Mouse (Mus musculus) heart, embryonic 15.5 days (tissue): ENCODE measurements around the gene Ezh1. TPM values are rescaled to one million over a fixed set of nuclear protein-coding genes. Genes with fewer than 3 reads are reported as not detected.

Source experiments
- ATAC-seq: fragments of 200-750 bp; cut with Nextera tagmentation; replicated peaks from 2 replicates; pipeline ENCODE4 v1.8.0; 2017; ENCODE audit warnings: low read depth, moderate TSS enrichment; ENCODE audit not compliant: insufficient number of reproducible peaks, insufficient read depth, low FRiP score
- H3K27ac ChIP-seq: fragments of 300-500 bp; sonication (generic); 2 replicates; pipeline ENCODE4 v1.5.1; 2015; ENCODE audit warnings: mild to moderate bottlenecking, inconsistent platforms
- H3K27me3 ChIP-seq: fragments of 300-500 bp; sonication (generic); 2 replicates; pipeline ENCODE4 v1.6.1; 2015; ENCODE audit warnings: inconsistent platforms
- H3K36me3 ChIP-seq: fragments of 300-500 bp; sonication (generic); 2 replicates; pipeline ENCODE4 v1.6.1; 2015; ENCODE audit warnings: mild to moderate bottlenecking, inconsistent platforms
- H3K4me1 ChIP-seq: fragments of 300-500 bp; sonication (generic); replicated peaks from 2 replicates; pipeline ENCODE4 v1.6.1; 2015; ENCODE audit warnings: inconsistent platforms
- H3K4me2 ChIP-seq: fragments of 300-500 bp; sonication (generic); 2 replicates; pipeline ENCODE4 v1.6.1; 2015; ENCODE audit warnings: inconsistent platforms, mild to moderate bottlenecking, moderate library complexity
- H3K4me3 ChIP-seq: fragments of 300-500 bp; sonication (generic); 2 replicates; pipeline ENCODE4 v1.5.1; 2015; ENCODE audit warnings: mild to moderate bottlenecking, inconsistent platforms
- H3K9ac ChIP-seq: fragments of 300-500 bp; sonication (generic); 2 replicates; pipeline ENCODE4 v1.6.1; 2015; ENCODE audit warnings: mild to moderate bottlenecking, inconsistent platforms
- H3K9me3 ChIP-seq: fragments of 300-500 bp; sonication (generic); replicated peaks from 2 replicates; pipeline ENCODE4 v1.6.1; 2016; ENCODE audit warnings: inconsistent platforms
- WGBS: fragments of 180-500 bp; shearing (Covaris S2); methylation state at CpG from one replicate; pipeline ENCODE4 v1.1.7; 2015; ENCODE audit warnings: mixed read lengths; 5-methylcytosine and 5-hydroxymethylcytosine counted together
- polyA plus RNA-seq: library from polyadenylated mRNA; unstranded; fragments of >200 nt; fragmentation: Nextera tagmentation; extraction: Ambion mirVana; gene quantifications from 2 replicates; pipeline ENCODE4 v1.2.1, GENCODE M21; 2015

Gene Ezh1
- polyA plus RNA-seq, 1 experiment from 2014 or later = 13.3 TPM

DNA sequence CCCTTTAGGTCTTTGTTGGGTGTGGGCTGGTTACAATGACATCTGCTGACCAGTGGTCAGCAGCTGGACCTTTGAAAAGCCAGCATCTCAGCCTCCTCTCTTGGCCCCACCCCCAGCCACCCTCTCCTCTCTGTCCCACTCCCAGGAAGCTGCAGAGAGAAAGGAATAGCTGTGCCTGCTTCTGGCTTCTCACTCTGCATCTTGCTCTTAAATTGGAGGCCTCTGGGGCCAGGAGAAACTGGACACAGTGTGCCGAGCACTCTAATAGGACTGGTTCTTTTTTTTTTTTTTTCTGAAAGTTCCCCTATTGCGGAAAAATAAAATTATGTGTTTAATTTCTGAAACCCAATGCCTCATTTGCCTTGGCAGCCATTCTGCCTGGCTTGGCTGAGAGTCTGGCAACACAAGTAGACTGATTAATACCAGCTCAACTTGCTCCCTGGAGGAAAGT is 3.8 kb upstream of the Ezh1 start:
- H3K9ac ChIP-seq = no peak overlapping the region

DNA sequence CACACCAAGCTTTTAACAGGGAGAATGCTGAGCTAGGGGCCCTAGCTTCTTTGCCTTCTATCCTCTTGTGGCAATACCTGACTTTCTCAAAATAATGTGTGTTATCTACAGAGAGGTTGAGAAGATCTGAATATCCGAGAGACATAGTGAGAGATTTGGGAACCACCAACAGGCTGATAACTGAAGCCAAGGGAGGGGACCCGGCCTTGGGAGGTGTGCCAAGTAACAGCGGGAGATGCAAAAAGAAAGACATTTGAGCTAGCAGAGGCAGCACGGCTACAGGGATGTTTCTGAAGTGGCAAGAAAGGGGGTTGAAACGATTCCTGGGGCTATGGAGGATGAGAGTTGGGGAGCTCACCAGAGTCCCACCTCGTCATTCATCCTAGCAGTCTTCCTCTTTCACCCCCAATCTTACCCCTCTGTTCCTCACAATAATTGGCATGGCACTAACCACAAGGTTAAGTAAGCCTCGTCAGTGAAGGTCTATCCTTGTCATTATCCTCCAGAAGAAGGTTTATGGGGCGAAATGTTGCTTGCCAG is 3.2 kb upstream of the Ezh1 start:
- peak overlapping the region; percentile 92 for H3K27ac ChIP-seq

More for the DNA sequence above, 3.8 kb upstream of the Ezh1 start:
- Histone ChIP-seq H3K4me3 (no peak overlapping the region), H3K27ac (peak overlapping the region; percentile 92), H3K4me1 (peaks cover 25% of the 10 kb centered on the region), H3K4me2 (no peak overlapping the region), H3K27me3 (0 out of 2 replicates have a peak, but pooled peaks cover 3% of the 10 kb centered on the region), H3K9me3 (no peaks in the 10 kb centered on the region), H3K36me3 (no peaks in the 10 kb centered on the region)
- ATAC-seq = no peak
- WGBS = 43% methylated on average over 2 of the region's 2 CpGs

DNA sequence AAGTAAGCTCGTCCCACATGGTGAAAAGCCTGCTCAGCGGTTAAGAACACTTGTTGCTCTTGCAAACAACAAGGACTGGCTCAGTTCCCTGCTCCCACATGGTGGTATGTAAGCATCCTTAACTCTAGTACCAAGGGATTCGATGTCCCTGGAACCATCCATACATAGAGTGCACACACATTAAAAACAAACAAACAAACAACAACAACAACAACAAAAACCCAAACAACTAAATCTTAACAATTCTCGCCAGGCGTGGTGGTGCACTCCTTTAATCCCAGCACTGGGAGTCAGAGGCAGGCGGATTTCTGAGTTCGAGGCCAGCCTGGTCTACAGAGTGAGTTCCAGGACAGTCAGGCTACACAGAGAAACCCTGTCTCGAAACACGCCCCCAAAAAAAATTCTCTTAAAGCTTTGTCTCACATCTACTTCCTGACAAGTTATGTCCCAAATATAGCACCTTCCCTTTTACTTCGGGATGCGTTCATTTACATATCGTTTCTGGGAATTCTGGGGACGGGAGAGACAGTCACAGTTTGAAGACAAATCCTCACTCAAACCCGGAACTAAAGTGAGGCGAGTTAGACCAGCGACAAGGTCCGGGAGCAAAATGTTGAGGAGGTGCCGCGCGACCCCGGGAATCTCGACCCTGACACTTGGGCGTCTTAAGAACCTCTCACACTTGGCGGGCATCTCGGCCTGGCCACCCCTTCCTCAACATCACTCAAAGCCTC is 765 bp downstream of the Ezh1 start:
- Histone ChIP-seq H3K36me3 (no peaks in the 10 kb centered on the region), H3K9me3 (no peaks in the 10 kb centered on the region), H3K4me2 (peak overlapping the region; percentile 86), H3K27me3 (no peaks in the 10 kb centered on the region), H3K4me1 (peaks cover 17% of the 10 kb centered on the region), H3K4me3 (peak overlapping the region; percentile 90), H3K9ac (peak overlapping the region; percentile 85), H3K27ac (peak overlapping the region; percentile 80)
- no peak for ATAC-seq
- 18% methylated on average over 25 of the region's 25 CpGs for WGBS

More for the DNA sequence above, 3.2 kb upstream of the Ezh1 start:
- Histone ChIP-seq H3K27me3 (0 out of 2 replicates have a peak, but pooled peaks cover 3% of the 10 kb centered on the region), H3K4me2 (no peak overlapping the region), H3K36me3 (no peaks in the 10 kb centered on the region), H3K9me3 (no peaks in the 10 kb centered on the region), H3K4me3 (no peak overlapping the region), H3K4me1 (peaks cover 25% of the 10 kb centered on the region), H3K9ac (no peak overlapping the region)
- no peak for ATAC-seq
- WGBS = 20% methylated on average over 8 of the region's 8 CpGs

DNA sequence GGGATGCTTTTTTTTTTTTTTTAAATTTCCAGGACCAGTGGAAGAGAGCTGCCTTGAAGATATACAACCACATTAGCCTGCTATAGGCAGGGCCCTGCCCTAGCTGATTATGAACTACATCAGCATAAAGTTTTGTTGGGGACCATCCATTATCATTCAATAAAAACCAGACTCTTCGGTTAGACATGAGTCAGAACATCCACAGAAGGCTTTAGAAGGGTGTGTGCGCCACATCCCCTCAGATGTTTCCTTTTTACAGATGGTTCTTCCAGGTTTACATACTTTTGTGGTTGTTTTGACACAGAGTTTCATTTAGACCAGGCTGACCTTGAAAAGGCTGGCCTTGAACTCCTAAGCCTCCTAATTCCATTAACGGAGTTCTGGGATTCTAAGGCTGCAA is 1.9 kb downstream of the Ezh1 start:
- Histone ChIP-seq H3K4me3 (no peak overlapping the region), H3K4me2 (no peak overlapping the region), H3K4me1 (peaks cover 13% of the 10 kb centered on the region), H3K36me3 (no peaks in the 10 kb centered on the region), H3K9ac (no peak overlapping the region), H3K27me3 (no peaks in the 10 kb centered on the region), H3K9me3 (no peaks in the 10 kb centered on the region), H3K27ac (0 out of 2 replicates have a peak overlapping the region, but pooled peaks have one; percentile 4)
- 77% methylated on average over 3 of the region's 3 CpGs for whole genome bisulfite sequencing
- no peak for ATAC-seq

DNA sequence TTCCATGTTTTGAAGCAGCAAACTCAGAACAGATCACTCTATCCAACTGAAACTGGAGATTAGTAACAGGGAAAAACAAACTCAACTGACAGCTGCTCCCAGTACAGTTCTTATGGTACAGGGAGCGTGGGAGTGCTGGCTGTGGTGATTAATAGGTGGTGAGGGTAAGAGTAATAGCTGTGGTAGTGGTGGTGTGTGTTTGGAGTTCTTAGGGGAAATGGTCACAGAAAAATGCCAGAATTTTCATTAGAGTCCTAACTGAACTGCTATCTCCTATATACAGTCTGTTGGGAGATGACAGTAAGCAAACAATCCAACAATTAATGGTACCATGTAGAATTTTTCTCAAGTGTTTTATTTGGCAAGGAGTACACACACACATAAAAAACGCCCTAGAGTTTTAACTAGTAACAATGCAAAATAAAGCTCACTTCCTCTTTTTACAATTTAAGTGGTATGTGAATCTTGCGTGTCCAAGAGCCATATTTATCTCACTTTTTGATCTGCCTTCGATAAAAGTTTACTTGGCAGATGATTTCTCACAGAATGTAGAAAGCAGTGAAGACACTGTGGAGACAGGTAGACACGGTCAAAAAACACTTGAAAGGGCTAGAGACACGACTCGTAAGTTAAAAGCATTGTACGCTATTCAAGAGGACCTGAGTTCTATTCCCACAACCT is 4.8 kb downstream of the Ezh1 start:
- no peaks in the 10 kb centered on the region for H3K9me3 ChIP-seq
- ATAC-seq = no peak
- H3K4me2 ChIP-seq = no peak overlapping the region
- no peaks in the 10 kb centered on the region for H3K27me3 ChIP-seq
- peak overlapping the region; percentile 50 for H3K27ac ChIP-seq
- peaks cover 15% of the 10 kb centered on the region for H3K36me3 ChIP-seq
- H3K4me3 ChIP-seq = no peak overlapping the region
- H3K9ac ChIP-seq = no peak overlapping the region
- WGBS = 74% methylated on average over 8 of the region's 8 CpGs
- H3K4me1 ChIP-seq = peaks cover 12% of the 10 kb centered on the region

DNA sequence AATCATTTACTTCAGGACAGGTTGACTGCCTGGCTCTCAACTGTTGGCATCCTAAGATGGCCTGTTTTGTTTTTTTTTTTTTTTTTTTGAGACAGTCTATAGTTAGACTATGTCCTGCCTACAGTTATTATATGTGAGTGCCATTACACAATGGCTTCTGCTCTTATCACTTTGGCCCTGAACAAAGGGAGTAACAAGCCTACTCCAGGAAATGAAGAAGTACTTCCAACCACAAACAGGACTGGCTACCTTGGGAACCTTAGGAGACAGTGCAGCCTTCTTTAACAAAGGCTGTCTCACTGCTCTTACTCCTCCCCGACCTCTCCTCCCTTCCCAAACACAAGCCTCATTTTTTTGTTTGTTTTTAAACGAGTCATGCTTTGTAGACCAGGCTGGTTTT is 5.4 kb downstream of the Ezh1 start:
- no peaks in the 10 kb centered on the region for H3K9me3 ChIP-seq
- peaks cover 16% of the 10 kb centered on the region for H3K36me3 ChIP-seq
- H3K27ac ChIP-seq = peak overlapping the region; percentile 50
- no peak overlapping the region for H3K4me2 ChIP-seq
- WGBS = 45% methylated on average over 2 of the region's 2 CpGs
- no peak overlapping the region for H3K4me3 ChIP-seq
- H3K27me3 ChIP-seq = no peaks in the 10 kb centered on the region
- H3K4me1 ChIP-seq = peaks cover 11% of the 10 kb centered on the region
- no peak for ATAC-seq
- H3K9ac ChIP-seq = no peak overlapping the region

DNA sequence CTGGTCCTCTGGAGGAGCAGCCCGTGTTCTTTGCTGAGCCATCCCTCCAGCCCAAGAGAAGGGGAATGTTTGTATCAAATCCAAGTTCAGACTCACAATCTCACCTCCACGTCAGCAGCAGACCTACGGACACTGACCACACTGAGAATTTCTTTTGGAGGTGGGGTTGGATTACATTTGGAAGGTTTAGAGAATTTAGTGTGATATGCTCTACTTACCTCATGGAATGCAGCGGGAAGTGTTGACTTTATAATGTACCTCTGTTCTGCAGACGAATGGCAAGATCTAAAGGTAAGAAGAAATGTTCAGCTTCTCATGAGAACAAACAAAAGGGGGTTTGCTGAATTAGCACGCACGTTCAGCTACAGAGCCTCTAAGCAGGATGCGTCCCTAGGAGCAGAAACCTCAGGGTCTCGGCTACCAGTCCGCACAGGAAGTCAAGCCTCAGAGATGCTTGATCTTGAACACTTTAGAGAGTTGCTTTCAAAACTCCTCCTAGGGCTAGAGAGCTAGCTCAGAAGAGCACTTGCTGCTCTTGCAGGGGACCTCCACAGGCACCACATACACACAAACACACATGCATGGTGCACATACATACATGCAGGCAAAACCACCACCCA is 7.7 kb downstream of the Ezh1 start:
- WGBS = 75% methylated on average over 10 of the region's 10 CpGs

DNA sequence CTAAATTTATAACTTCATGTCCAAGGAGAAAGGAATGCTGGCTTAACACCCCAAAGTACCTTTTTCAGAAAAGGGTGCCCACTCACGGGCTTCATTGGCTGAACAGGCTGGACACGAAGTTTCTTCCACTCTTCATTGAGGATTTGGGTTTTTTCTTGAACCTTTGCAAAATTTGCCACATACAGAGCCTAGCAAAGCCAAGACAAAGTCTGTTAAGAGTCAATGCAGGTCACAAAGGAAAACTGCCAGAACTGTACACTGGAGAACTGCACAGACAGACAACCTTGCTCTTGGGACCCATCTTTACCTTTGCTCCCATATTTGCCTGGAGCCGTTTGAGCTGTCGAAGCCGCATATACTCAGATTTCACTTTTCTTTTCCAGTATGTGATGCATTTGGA is 9.3 kb downstream of the Ezh1 start:
- 87% methylated on average over 5 of the region's 5 CpGs for WGBS
- peaks cover 5% of the 10 kb centered on the region; the same call in 1 of the 2 replicates for H3K4me1 ChIP-seq
- no peak overlapping the region for H3K4me2 ChIP-seq
- H3K9ac ChIP-seq = no peak overlapping the region
- no peak overlapping the region for H3K4me3 ChIP-seq
- no peak for ATAC-seq
- no peak overlapping the region for H3K27ac ChIP-seq
- peaks cover 39% of the 10 kb centered on the region for H3K36me3 ChIP-seq
- no peaks in the 10 kb centered on the region for H3K27me3 ChIP-seq
- H3K9me3 ChIP-seq = no peaks in the 10 kb centered on the region

More for the DNA sequence above, 7.7 kb downstream of the Ezh1 start:
- H3K9me3 ChIP-seq = no peaks in the 10 kb centered on the region
- H3K4me2 ChIP-seq = no peak overlapping the region
- H3K36me3 ChIP-seq = peaks cover 29% of the 10 kb centered on the region
- ATAC-seq = no peak
- no peak overlapping the region for H3K9ac ChIP-seq
- no peak overlapping the region for H3K27ac ChIP-seq
- H3K4me1 ChIP-seq = peaks cover 5% of the 10 kb centered on the region; the same call in 1 of the 2 replicates
- H3K27me3 ChIP-seq = no peaks in the 10 kb centered on the region
- H3K4me3 ChIP-seq = no peak overlapping the region

DNA sequence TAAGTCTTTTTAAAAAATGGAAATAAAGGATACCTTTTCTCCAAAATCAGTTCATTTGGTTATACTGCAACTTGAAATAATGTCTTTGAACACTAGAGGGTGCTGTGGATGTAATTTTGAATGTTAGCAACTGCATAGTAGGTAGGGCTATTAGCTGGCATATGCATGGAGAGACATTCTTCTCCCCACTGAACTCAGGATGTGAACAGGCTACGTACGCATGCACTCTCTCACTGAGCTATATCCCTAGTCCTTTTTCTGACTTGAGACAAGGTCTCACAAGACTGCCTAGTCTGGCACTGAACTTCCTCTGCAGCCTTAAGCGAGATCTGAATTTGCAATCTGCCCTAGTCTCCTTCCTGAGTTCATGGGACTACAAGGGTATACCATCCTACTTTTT is 14.3 kb downstream of the Ezh1 start:
- no peaks in the 10 kb centered on the region for H3K27me3 ChIP-seq
- peak; percentile 75; the same call in 1 of the 2 replicates for ATAC-seq
- WGBS = 30% methylated on average over 3 of the region's 3 CpGs

DNA sequence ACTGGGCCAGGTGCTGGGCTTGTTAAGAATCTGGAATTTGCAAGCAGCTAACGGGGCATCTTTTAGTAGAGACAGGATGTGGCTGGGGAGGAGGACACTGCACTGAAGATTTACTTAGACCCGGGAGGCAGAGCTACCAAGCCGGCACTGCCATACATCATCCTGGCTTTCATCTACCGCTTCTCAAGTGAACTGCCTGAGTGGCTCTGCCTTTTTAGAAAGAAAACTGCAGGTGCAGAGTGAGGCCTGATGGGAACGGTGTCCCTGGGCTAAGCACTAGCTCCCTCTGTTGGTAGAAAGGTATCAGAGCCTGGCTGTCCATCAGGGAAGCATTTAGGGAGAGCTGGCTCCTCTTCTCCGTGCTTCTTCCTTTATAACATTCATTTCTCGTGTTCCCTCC is 25.3 kb downstream of the Ezh1 start:
- H3K4me3 ChIP-seq = no peak overlapping the region
- H3K9me3 ChIP-seq = no peaks in the 10 kb centered on the region
- no peak overlapping the region for H3K27ac ChIP-seq
- peaks cover 68% of the 10 kb centered on the region for H3K36me3 ChIP-seq
- no peaks in the 10 kb centered on the region for H3K27me3 ChIP-seq
- H3K4me2 ChIP-seq = no peak overlapping the region
- WGBS = 21% methylated on average over 7 of the region's 7 CpGs
- no peaks in the 10 kb centered on the region for H3K4me1 ChIP-seq
- no peak for ATAC-seq
- no peak overlapping the region for H3K9ac ChIP-seq

More for the DNA sequence above, 14.3 kb downstream of the Ezh1 start:
- Histone ChIP-seq H3K4me1 (no peaks in the 10 kb centered on the region), H3K27ac (no peak overlapping the region), H3K36me3 (peaks cover 62% of the 10 kb centered on the region), H3K4me2 (no peak overlapping the region), H3K9me3 (no peaks in the 10 kb centered on the region), H3K4me3 (no peak overlapping the region), H3K9ac (no peak overlapping the region)

DNA sequence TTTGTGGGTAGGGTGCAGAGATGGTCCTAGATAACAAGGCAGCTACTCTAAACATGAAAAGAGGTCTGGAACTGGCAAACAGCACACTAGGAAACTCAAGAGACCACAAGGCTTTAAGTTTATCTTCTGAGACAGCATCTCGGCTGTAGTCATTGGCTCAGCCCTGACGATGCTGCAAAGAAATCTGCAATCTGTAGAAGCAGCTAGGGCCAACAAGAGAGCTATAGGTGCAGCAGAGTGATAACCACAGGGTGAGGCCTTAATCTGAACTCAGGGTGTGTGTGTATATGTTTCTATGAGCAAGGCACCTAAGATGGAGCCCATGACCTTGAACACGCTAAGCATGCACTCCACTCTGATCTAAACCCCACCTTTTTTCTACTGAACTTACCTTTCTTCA is 26.7 kb downstream of the Ezh1 start:
- H3K9me3 ChIP-seq = no peaks in the 10 kb centered on the region
- H3K4me3 ChIP-seq = no peak overlapping the region
- peaks cover 3% of the 10 kb centered on the region for H3K4me1 ChIP-seq
- no peak overlapping the region for H3K4me2 ChIP-seq
- WGBS = 88% methylated on average over 3 of the region's 3 CpGs
- H3K9ac ChIP-seq = no peak overlapping the region
- ATAC-seq = no peak
- peaks cover 64% of the 10 kb centered on the region for H3K36me3 ChIP-seq
- H3K27ac ChIP-seq = no peak overlapping the region
- no peaks in the 10 kb centered on the region for H3K27me3 ChIP-seq
